Mouse (Mus musculus) testis, adult 2 months (tissue): ENCODE data around the gene Tfb2m. TPM values are rescaled to one million over a fixed set of nuclear protein-coding genes. Genes with fewer than 3 reads are reported as not detected.

Experiments used
- H3K27ac ChIP-seq: fragments of 200-500 bp; 2 replicates; pipeline ENCODE4 v1.5.1; 2012; ENCODE audit warnings: low read depth, low read length; ENCODE audit not compliant: control insufficient read depth, insufficient read depth
- H3K27me3 ChIP-seq: fragments of 200-500 bp; 2 replicates; pipeline ENCODE4 v1.6.1; 2012; ENCODE audit warnings: mild to moderate bottlenecking, low read length, moderate library complexity; ENCODE audit not compliant: control insufficient read depth, insufficient read depth
- H3K36me3 ChIP-seq: fragments of 200-500 bp; 2 replicates; pipeline ENCODE4 v1.6.1; 2012; ENCODE audit warnings: mild to moderate bottlenecking, low read length; ENCODE audit not compliant: control insufficient read depth, insufficient read depth
- H3K4me1 ChIP-seq: fragments of 200-500 bp; 2 replicates; pipeline ENCODE4 v1.6.1; 2012; ENCODE audit warnings: low read length; ENCODE audit not compliant: control insufficient read depth, insufficient read depth
- H3K4me3 ChIP-seq: fragments of 200-500 bp; 2 replicates; pipeline ENCODE4 v1.5.1; 2012; ENCODE audit warnings: low read depth, mild to moderate bottlenecking, low read length, moderate library complexity, mixed read lengths; ENCODE audit not compliant: control insufficient read depth
- CTCF ChIP-seq: fragments of 200-500 bp; IDR thresholded peaks from 2 replicates; pipeline ENCODE4 v1.5.1; 2012; ENCODE audit warnings: low read depth, mild to moderate bottlenecking, inconsistent platforms, low read length, moderate library complexity; ENCODE audit not compliant: control insufficient read depth, insufficient read depth, insufficient replicate concordance
- POLR2A ChIP-seq: fragments of 200-500 bp; IDR thresholded peaks from 2 replicates; pipeline ENCODE4 v1.6.1; 2012; ENCODE audit warnings: low read depth, mild to moderate bottlenecking, inconsistent platforms, low read length, moderate library complexity; ENCODE audit not compliant: control insufficient read depth
- polyA plus RNA-seq: library from polyadenylated mRNA; depleted of rRNA; stranded (reverse); fragments of >200 nt; gene quantifications from 2 replicates; pipeline ENCODE4 v1.2.3, GENCODE M21; 2012

The Tfb2m gene
- polyA plus RNA-seq, 1 experiment, result 6.7 TPM

GRCm38 (mm10) chr1:179570482-179570881, 24.4 kb upstream of the Tfb2m start:
- H3K27me3 ChIP-seq, result no peaks in the 10 kb centered on the region
- no peaks in the 10 kb centered on the region for H3K36me3 ChIP-seq
- H3K27ac ChIP-seq, result no peak overlapping the region
- H3K4me3 ChIP-seq, result no peak overlapping the region
- no peaks in the 10 kb centered on the region for H3K4me1 ChIP-seq
- no peak for TF ChIP-seq CTCF
- TF ChIP-seq POLR2A, result no peak

- Histone ChIP-seq H3K27me3 (no peaks in the 10 kb centered on the region), H3K36me3 (no peaks in the 10 kb centered on the region), H3K27ac (no peak overlapping the region), H3K4me1 (no peaks in the 10 kb centered on the region), H3K4me3 (no peak overlapping the region)
- TF ChIP-seq CTCF (no peak), POLR2A (no peak)
Measured at GRCm38 (mm10) chr1:179568690-179569398, 22.8 kb upstream of the Tfb2m start.

- Histone ChIP-seq H3K27me3 (no peaks in the 10 kb centered on the region), H3K4me1 (no peaks in the 10 kb centered on the region), H3K36me3 (no peaks in the 10 kb centered on the region), H3K4me3 (no peak overlapping the region), H3K27ac (no peak overlapping the region)
- TF ChIP-seq POLR2A, result no peak
- no peak for TF ChIP-seq CTCF
Measured at GRCm38 (mm10) chr1:179567558-179567957, 21.5 kb upstream of the Tfb2m start.

- TF ChIP-seq POLR2A (no peak), CTCF (no peak)
- H3K27me3 ChIP-seq, result no peaks in the 10 kb centered on the region
- H3K27ac ChIP-seq, result no peak overlapping the region
- H3K36me3 ChIP-seq, result no peaks in the 10 kb centered on the region
- no peak overlapping the region for H3K4me3 ChIP-seq
- H3K4me1 ChIP-seq, result no peaks in the 10 kb centered on the region
Measured at GRCm38 (mm10) chr1:179563926-179564325, 17.9 kb upstream of the Tfb2m start.

- H3K4me1 ChIP-seq, result no peaks in the 10 kb centered on the region
- no peak overlapping the region for H3K27ac ChIP-seq
- no peaks in the 10 kb centered on the region for H3K36me3 ChIP-seq
- TF ChIP-seq CTCF (no peak), POLR2A (no peak)
- H3K4me3 ChIP-seq, result no peak overlapping the region
- no peaks in the 10 kb centered on the region for H3K27me3 ChIP-seq
Measured at GRCm38 (mm10) chr1:179563211-179563610, 17.1 kb upstream of the Tfb2m start.

- Histone ChIP-seq H3K4me3 (no peak overlapping the region), H3K4me1 (no peaks in the 10 kb centered on the region), H3K36me3 (no peaks in the 10 kb centered on the region), H3K27me3 (no peaks in the 10 kb centered on the region), H3K27ac (no peak overlapping the region)
- TF ChIP-seq CTCF, result no peak
- no peak for TF ChIP-seq POLR2A
Measured at GRCm38 (mm10) chr1:179560845-179561430, 14.9 kb upstream of the Tfb2m start.

- Histone ChIP-seq H3K4me3 (no peak overlapping the region), H3K27ac (no peak overlapping the region), H3K27me3 (no peaks in the 10 kb centered on the region), H3K4me1 (no peaks in the 10 kb centered on the region), H3K36me3 (no peaks in the 10 kb centered on the region)
- TF ChIP-seq POLR2A (no peak), CTCF (no peak)
Measured at GRCm38 (mm10) chr1:179559446-179560194, 13.6 kb upstream of the Tfb2m start.
